Mouse (Mus musculus): ENCODE data around the gene Akap9. TPM values are rescaled to one million over a fixed set of nuclear protein-coding genes. Genes with fewer than 3 reads are reported as not detected.
"Not testable (repeated sequence)": the region's sequence is repeated elsewhere in the genome, so short reads cannot be mapped to it uniquely, and the experiment has no call there.

Gene Akap9
- polyA plus RNA-seq, 1 experiment from 2014 or later: 434 TPM

DNA sequence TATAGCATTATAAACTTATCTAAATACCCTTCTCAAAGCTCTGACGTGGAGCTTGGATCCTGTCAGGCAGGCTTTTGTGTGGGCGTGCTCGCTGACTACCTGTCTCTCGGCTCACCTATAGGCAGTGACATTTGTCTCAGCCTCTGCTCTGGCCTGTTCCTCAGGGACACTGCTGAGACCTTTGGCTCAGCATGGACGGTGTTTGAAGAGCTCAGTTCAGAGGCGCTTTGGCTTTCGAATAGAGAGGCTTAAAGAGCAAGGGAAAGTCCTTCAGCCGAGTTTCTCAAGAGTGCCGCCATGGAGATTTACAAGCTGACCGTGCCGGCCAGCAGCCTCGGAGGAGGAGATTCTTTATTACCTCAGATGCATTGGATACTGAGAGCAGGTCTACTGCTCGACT lies 95.3 kb downstream of the Akap9 start:
- Histone ChIP-seq H3K9ac (replicated peaks) (no peak overlapping the region), H3K36me3 (peaks cover 38% of the 10 kb centered on the region), H3K9me3 (no peaks in the 10 kb centered on the region), H3K27me3 (no peaks in the 10 kb centered on the region), H3K4me3 (no peak overlapping the region), H3K4me1 (no peaks in the 10 kb centered on the region), H3K4me2 (replicated peaks) (no peak overlapping the region), H3K27ac (replicated peaks) (no peak overlapping the region)
- WGBS: 85% methylated on average over 13 of the region's 13 CpGs
- ATAC-seq (replicated peaks): no peak

DNA sequence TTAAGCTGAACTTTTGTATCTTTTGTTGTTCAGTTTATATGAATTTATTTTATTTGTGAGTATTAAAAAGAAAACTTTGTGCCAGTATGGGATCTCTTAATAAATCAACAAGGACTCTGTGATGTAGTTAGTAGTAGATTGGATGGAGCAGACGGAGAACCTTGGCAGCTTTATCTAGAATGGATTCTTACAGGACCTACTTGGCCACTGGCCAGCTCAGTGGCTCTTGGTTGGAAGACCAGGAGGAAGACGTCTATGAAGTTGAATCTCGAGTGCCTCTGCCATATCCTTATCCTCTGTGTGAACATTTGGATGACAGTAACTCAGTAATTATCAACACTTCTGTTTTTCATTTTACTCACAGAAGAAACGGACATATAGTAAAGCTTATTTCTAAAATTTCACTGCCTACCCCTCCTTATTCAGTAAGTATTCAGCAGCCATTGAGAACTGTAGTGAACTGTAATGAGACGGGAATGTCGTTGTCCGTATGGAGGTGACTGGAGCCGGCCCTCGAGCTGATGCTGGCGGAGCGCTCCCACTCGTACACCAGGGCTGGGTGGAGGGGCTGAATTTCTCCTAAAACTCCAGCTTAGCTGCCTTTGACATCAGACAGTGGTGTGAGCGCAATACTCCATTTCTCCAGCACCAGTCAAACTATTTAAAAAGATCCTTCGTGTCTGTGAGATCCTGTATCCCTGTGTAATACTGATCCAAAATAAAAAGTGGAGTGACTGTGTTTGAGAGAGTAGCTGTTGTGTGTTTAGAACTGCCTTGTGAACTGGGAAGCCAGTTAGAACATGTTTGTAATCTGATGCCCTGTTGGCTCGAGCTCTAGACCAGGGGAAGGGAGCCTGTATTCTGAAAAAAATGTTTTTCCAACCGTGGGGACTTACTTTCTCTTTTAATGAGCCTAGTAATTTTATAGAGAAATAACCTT lies 96.2 kb downstream of the Akap9 start:
- no peak overlapping the region for H3K27ac ChIP-seq (replicated peaks)
- ATAC-seq (replicated peaks): 0 out of 2 replicates have a peak, but pooled peaks have one; percentile 11
- no peaks in the 10 kb centered on the region for H3K4me1 ChIP-seq
- H3K9me3 ChIP-seq: no peaks in the 10 kb centered on the region
- no peaks in the 10 kb centered on the region for H3K27me3 ChIP-seq
- no peak overlapping the region for H3K4me3 ChIP-seq
- peaks cover 40% of the 10 kb centered on the region for H3K36me3 ChIP-seq
- no peak overlapping the region for H3K4me2 ChIP-seq (replicated peaks)
- WGBS: 73% methylated on average over 16 of the region's 16 CpGs
- H3K9ac ChIP-seq (replicated peaks): no peak overlapping the region

DNA sequence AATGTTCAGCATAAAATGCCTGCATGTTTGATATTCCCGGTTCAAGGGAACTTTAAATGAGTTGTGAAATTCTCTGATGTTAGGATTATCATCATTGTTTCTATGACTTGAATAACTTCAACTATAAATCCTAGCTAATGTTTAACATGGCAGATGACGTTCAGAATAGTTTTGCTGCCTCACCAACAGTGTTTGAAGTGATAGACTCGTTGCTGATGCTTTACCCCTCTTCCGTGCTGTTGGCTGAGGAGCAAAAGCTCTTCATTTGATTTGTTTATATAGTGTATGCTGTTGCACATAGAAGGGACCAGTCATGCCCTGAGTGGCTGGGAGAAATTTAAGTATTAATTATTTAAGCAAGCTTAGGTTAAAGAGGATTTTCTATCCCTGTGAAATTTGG lies 96.9 kb downstream of the Akap9 start:
- no peak for ATAC-seq (replicated peaks)
- 72% methylated on average over 4 of the region's 4 CpGs for WGBS
- H3K27me3 ChIP-seq: no peaks in the 10 kb centered on the region

DNA sequence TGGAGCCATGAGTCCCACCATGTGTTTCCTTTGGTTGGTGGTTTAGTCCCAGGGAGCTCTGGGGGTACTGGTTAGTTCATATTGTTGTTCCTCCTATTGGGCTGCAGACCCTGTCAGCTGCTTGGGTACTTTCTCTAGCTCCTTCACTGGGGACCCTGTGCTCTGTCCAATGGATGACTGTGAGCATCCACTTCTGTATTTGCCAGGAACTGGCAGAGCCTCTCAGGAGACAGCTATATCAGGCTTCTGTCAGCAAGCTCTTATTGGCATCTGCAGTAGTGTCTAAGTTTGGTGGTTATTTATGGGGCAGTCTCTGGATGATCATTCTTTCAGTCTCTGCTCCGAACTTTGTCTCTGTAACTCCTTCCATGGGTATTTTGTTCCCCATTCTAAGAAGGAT lies 98.5 kb downstream of the Akap9 start:
- not testable (repeated sequence) for H3K4me3 ChIP-seq; H3K27me3 ChIP-seq; ATAC-seq (replicated peaks); H3K4me2 ChIP-seq (replicated peaks); H3K9me3 ChIP-seq; H3K4me1 ChIP-seq; H3K27ac ChIP-seq (replicated peaks); H3K9ac ChIP-seq (replicated peaks)
- peaks cover 31% of the 10 kb centered on the region for H3K36me3 ChIP-seq
- 95% methylated on average over 1 of the region's 1 CpGs for WGBS

More for the DNA sequence above, 96.9 kb downstream of the Akap9 start:
- Histone ChIP-seq H3K4me1 (no peaks in the 10 kb centered on the region), H3K4me3 (no peak overlapping the region), H3K4me2 (replicated peaks) (no peak overlapping the region), H3K9ac (replicated peaks) (no peak overlapping the region), H3K36me3 (peaks cover 34% of the 10 kb centered on the region), H3K9me3 (no peaks in the 10 kb centered on the region), H3K27ac (replicated peaks) (no peak overlapping the region)

DNA sequence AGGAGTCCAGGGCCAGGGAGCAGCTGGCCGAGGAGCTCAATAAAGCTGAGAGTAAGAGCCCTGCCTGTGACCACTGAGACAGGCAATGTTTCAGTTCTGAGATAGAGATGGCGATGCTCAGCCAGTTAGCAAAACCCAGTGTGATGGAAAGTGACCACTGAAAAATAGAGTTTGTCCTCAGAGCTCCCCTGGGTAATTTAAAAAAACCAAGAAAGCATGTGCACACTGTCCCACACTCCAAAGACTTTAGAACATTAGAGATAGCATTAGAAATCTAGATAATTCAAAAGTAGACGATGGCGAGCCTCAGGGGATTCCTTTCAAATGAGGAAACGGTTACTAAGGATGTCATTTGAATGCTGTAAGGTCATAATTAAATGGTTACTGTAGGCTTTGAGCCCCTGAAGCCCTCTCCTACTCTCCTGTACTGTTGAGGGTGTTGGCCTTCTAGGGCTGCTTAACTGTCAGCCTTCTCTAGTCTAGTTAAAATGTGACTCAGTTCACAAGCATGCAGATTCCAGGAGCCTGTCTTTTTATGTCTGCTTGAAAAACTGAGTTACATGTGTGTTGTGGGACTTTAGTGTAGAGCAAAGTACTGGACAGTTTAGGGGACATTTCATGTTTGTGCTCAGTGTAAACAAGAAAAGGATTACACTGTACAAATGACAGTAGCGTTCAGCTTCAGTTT lies 100.8 kb downstream of the Akap9 start:
- Histone ChIP-seq H3K4me2 (replicated peaks) (no peak overlapping the region), H3K27me3 (no peaks in the 10 kb centered on the region), H3K36me3 (peaks cover 37% of the 10 kb centered on the region), H3K9ac (replicated peaks) (no peak overlapping the region), H3K27ac (replicated peaks) (no peak overlapping the region), H3K4me3 (no peak overlapping the region), H3K4me1 (no peaks in the 10 kb centered on the region), H3K9me3 (no peaks in the 10 kb centered on the region)
- no peak for ATAC-seq (replicated peaks)
- WGBS: 92% methylated on average over 6 of the region's 6 CpGs

DNA sequence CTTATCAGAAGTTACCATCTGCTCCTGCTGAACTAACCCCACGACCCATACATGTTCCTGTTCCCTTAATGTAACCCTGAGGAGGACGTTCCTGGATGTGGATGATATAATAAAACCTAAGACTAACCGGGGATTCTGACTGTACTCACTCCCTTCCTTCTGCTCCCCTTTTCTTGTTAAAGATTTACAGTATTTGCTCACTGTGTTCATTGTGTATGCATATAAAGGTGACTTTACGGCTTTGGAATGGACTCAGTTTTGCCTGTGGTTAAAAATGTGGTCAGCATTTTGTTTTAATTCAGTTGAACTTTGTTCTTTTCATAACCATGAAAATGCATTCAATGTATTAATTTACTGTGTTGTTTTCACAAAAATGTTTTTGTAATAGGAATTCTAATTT lies 104.0 kb downstream of the Akap9 start:
- 92% methylated on average over 4 of the region's 4 CpGs for WGBS
- Histone ChIP-seq H3K27ac (replicated peaks) (no peak overlapping the region), H3K9me3 (no peaks in the 10 kb centered on the region), H3K27me3 (no peaks in the 10 kb centered on the region), H3K4me2 (replicated peaks) (no peak overlapping the region), H3K36me3 (peaks cover 65% of the 10 kb centered on the region), H3K9ac (replicated peaks) (no peak overlapping the region), H3K4me1 (no peaks in the 10 kb centered on the region), H3K4me3 (no peak overlapping the region)
- ATAC-seq (replicated peaks): no peak

DNA sequence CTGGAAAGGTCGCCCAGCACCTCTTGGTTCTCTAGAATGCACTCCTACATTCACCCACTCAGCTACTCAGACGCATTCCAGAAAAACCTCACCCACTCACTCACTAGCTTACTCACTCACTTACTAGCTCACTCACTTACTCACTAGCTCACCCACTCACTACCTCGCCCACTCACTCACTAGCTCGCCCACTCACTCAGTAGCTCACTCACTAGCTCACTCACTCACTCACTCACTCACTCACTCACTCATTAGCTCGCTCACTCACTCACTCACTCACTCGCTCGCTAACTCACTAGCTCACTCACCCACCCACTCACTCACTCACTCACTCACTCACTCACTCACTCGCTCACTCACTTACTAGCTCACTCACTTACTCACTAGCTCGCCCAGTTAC lies 108.8 kb downstream of the Akap9 start:
- H3K36me3 ChIP-seq: peaks cover 72% of the 10 kb centered on the region
- no peak overlapping the region for H3K4me2 ChIP-seq (replicated peaks)

DNA sequence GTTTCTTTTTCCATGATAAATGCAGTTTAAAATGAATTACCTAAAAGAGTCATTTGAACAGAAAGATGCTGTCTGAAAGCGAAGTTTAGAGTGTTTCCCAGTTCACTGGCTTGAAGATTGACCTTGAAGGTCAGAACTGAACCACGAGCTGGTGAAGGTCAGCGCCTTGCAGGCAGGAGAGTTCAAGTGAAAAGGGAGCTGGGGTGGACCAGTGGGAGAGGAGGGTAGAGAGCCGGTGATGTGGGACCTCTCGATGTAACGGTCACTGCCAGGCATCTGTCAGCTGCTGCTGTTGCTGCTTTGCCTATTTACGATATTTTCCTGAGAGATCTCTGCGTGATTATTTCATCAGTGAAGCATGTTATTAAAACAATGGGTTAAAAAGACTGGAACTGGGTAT lies 111.5 kb downstream of the Akap9 start:
- no peak overlapping the region for H3K4me3 ChIP-seq
- peaks cover 78% of the 10 kb centered on the region for H3K36me3 ChIP-seq
- 91% methylated on average over 8 of the region's 8 CpGs for WGBS
- no peak overlapping the region for H3K9ac ChIP-seq (replicated peaks)
- H3K27ac ChIP-seq (replicated peaks): no peak overlapping the region
- no peak overlapping the region for H3K4me2 ChIP-seq (replicated peaks)
- no peaks in the 10 kb centered on the region for H3K4me1 ChIP-seq
- H3K9me3 ChIP-seq: no peaks in the 10 kb centered on the region
- no peak for ATAC-seq (replicated peaks)
- no peaks in the 10 kb centered on the region for H3K27me3 ChIP-seq

More for the DNA sequence above, 108.8 kb downstream of the Akap9 start:
- WGBS: 98% methylated on average over 9 of the region's 9 CpGs
- no peak overlapping the region for H3K27ac ChIP-seq (replicated peaks)
- no peak for ATAC-seq (replicated peaks)
- H3K4me3 ChIP-seq: no peak overlapping the region
- H3K9me3 ChIP-seq: no peaks in the 10 kb centered on the region
- no peaks in the 10 kb centered on the region for H3K27me3 ChIP-seq
- H3K4me1 ChIP-seq: no peaks in the 10 kb centered on the region
- no peak overlapping the region for H3K9ac ChIP-seq (replicated peaks)

DNA sequence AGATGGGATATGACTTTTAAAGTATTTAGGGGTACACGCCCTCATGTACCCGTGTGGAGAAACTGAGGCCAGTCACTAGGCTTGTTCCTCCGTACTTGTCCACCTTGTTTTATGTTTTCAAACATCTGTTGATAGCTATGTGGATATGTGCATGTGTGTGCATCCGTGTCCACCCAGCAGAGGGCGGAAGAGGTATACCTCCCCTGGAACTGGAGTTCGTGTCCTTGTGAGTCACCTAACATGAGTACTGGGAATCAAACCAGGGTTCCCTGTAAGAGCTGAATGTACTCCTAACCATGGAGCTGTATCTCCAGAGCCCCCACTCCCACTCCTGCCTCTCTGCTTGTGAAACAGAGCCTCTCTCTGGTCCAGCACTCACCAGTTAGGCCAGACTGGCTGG lies 112.5 kb downstream of the Akap9 start:
- Histone ChIP-seq H3K4me3 (no peak overlapping the region), H3K27me3 (no peaks in the 10 kb centered on the region), H3K4me2 (replicated peaks) (no peak overlapping the region), H3K27ac (replicated peaks) (no peak overlapping the region), H3K9ac (replicated peaks) (no peak overlapping the region), H3K36me3 (peaks cover 76% of the 10 kb centered on the region), H3K9me3 (no peaks in the 10 kb centered on the region), H3K4me1 (no peaks in the 10 kb centered on the region)
- WGBS: 94% methylated on average over 6 of the region's 6 CpGs
- ATAC-seq (replicated peaks): no peak

DNA sequence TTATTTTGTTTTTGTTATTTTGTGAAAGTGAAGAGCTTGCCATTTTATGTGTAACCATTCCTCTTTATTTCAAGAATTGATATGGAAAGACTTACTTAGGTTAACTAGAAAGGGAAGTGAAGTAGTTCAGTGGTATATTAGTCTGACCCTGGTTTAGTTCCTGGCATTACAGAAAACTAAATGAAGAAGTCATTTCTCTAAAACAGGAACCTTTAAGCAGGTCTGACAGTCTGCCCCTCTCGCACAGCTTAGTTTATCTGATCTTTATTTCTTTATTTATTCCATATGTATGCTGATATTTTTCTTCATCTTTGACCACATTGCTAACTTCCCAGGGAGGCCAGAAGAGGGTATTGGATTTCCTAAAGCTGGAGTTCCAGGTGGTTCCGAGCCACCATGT lies 113.1 kb downstream of the Akap9 start:
- Histone ChIP-seq H3K36me3 (peaks cover 75% of the 10 kb centered on the region), H3K4me2 (replicated peaks) (no peak overlapping the region)

DNA sequence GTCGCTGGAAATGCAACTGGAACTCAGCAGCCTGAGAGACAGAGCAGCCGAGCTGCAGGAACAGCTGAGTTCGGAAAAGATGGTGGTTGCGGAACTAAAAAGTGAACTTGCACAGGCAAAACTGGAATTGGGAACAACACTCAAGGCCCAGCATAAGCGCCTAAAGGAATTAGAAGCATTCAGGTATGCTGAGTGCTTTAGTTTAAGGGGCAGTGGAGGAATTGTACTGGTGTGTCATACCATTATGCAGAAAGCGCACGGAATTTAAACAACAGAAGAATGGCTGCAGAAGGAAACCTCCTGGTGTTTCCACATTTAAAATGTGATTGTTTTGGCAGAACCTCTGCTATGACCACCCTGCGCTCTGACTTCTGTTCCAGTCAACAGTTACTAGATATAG lies 132.5 kb downstream of the Akap9 start:
- Histone ChIP-seq H3K4me3 (no peak overlapping the region), H3K36me3 (peaks cover 89% of the 10 kb centered on the region), H3K27me3 (no peaks in the 10 kb centered on the region), H3K4me2 (replicated peaks) (no peak overlapping the region), H3K9me3 (no peaks in the 10 kb centered on the region), H3K4me1 (no peaks in the 10 kb centered on the region), H3K9ac (replicated peaks) (no peak overlapping the region), H3K27ac (replicated peaks) (no peak overlapping the region)
- ATAC-seq (replicated peaks): no peak
- WGBS: 92% methylated on average over 8 of the region's 8 CpGs

More for the DNA sequence above, 113.1 kb downstream of the Akap9 start:
- no peaks in the 10 kb centered on the region for H3K9me3 ChIP-seq
- no peaks in the 10 kb centered on the region for H3K4me1 ChIP-seq
- H3K27me3 ChIP-seq: no peaks in the 10 kb centered on the region
- 98% methylated on average over 2 of the region's 2 CpGs for WGBS
- ATAC-seq (replicated peaks): no peak
- no peak overlapping the region for H3K4me3 ChIP-seq
- no peak overlapping the region for H3K9ac ChIP-seq (replicated peaks)
- no peak overlapping the region for H3K27ac ChIP-seq (replicated peaks)

DNA sequence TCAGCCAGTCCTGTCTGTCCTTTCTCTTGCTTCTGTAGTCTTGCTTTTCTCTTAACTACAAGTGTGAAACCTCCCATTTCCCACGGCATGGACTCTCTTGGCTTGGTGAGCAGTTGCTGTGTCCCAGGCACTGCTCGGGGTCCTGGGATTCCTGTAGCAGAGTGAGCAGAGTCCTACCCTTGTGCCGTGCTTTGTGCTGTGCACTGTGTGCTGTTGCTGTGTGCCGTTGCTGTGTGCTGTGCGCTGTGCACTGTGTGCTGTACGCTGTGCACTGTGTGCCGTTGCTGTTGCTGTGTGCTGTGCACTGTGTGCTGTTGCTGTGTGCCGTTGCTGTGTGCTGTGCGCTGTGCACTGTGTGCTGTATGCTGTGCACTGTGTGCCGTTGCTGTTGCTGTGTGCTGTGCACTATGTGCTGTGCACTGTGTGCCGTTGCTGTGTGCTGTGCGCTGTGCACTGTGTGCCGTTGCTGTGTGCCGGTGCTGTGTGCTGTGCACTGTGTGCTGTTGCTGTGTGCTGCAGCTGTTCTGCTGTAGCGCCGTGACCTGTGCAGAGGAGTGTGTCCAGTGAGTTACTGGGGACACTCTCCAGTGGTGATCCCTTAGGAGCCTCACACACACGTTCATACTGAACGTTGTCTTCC lies 138.7 kb downstream of the Akap9 start:
- WGBS: 94% methylated on average over 18 of the region's 18 CpGs
- Histone ChIP-seq H3K4me2 (replicated peaks) (no peak overlapping the region), H3K27me3 (no peaks in the 10 kb centered on the region), H3K4me1 (no peaks in the 10 kb centered on the region), H3K9me3 (no peaks in the 10 kb centered on the region), H3K4me3 (no peak overlapping the region), H3K27ac (replicated peaks) (no peak overlapping the region), H3K9ac (replicated peaks) (no peak overlapping the region), H3K36me3 (peaks cover 89% of the 10 kb centered on the region)
- peak; percentile 51; the same call in 1 of the 2 replicates for ATAC-seq (replicated peaks)

Data from forebrain, embryonic 15.5 days (tissue).